Mouse (Mus musculus): ENCODE measurements around the gene Nudt17.
"Not testable (repeated sequence)": the region's sequence is repeated elsewhere in the genome, so short reads cannot be mapped to it uniquely, and the experiment has no call there.

- not testable (repeated sequence) for TF ChIP-seq CTCF (IDR thresholded peaks at IDR 0.05; ENCODE audit: borderline replicate concordance, extremely low read depth, insufficient read depth, insufficient read length); POLR2A (IDR thresholded peaks at IDR 0.05; ENCODE audit: borderline replicate concordance, extremely low read depth, insufficient read depth, insufficient read length, poor library complexity, severe bottlenecking)
Measured at GRCm38 (mm10) chr3:96686057-96686456, 22.3 kb downstream of the Nudt17 start.

All from brain, embryonic 14.5 days (tissue).